Mouse (Mus musculus): ENCODE data around the gene Tmem59l.

DNA sequence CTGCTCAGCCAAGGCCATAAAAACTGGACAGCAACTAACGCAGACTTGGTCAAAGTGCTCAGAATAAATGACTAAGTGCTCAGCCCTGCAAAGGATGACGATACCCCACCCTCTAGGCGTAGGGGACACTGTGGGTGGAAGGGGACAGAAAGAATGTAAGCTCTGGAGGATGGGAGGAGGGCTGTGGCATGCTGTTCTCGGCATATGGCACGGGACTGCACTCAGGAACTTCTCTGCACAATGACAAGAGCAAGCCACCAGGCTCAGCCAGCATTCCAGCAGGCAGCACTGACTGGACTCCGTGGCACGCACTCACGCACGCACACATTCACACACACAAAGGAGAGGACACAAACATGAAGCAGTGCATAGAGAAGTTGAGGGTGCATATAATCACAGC, 26.6 kb downstream of the Tmem59l start:
- no peak for TF ChIP-seq POLR2A (IDR thresholded peaks at IDR 0.05; ENCODE audit: borderline replicate concordance, control insufficient read depth, low read depth, low read length)
- TF ChIP-seq CTCF (IDR thresholded peaks at IDR 0.05; ENCODE audit: control insufficient read depth, insufficient read depth, low read length) = no peak

All from bone marrow, adult 2 months (tissue).